Mouse (Mus musculus) kidney, embryonic 14.5 days (tissue): ENCODE results near the gene Atp2b2. TPM values are rescaled to one million over a fixed set of nuclear protein-coding genes. Genes with fewer than 3 reads are reported as not detected.

Experiments
- ATAC-seq: fragments of 200-750 bp; cut with Nextera tagmentation; 2 replicates; pipeline ENCODE4 v1.8.0; 2017; ENCODE audit warnings: moderate number of reproducible peaks, mild to moderate bottlenecking, moderate TSS enrichment, moderate library complexity; ENCODE audit not compliant: low FRiP score, low TSS enrichment
- H3K27ac ChIP-seq: fragments of 300-500 bp; sonication (generic); 2 replicates; pipeline ENCODE4 v1.5.1; 2014; ENCODE audit warnings: low read depth, mild to moderate bottlenecking, low read length, moderate library complexity, mixed read lengths
- H3K27me3 ChIP-seq: fragments of 300-500 bp; sonication (generic); 2 replicates; pipeline ENCODE4 v1.6.1; 2014; ENCODE audit warnings: mild to moderate bottlenecking, low read length; ENCODE audit not compliant: control insufficient read depth, insufficient read depth
- H3K36me3 ChIP-seq: fragments of 300-500 bp; sonication (generic); 2 replicates; pipeline ENCODE4 v1.6.1; 2014; ENCODE audit warnings: low read length, mixed read lengths; ENCODE audit not compliant: control insufficient read depth, insufficient read depth
- H3K4me1 ChIP-seq: fragments of 300-500 bp; sonication (generic); 2 replicates; pipeline ENCODE4 v1.6.1; 2014; ENCODE audit warnings: low read length, mixed read lengths; ENCODE audit not compliant: control insufficient read depth, insufficient read depth
- H3K4me2 ChIP-seq: fragments of 300-500 bp; sonication (generic); replicated peaks from 2 replicates; pipeline ENCODE4 v1.6.1; 2014; ENCODE audit warnings: low read depth, mild to moderate bottlenecking, low read length
- H3K4me3 ChIP-seq: fragments of 300-500 bp; sonication (generic); 2 replicates; pipeline ENCODE4 v1.5.1; 2014; ENCODE audit warnings: mild to moderate bottlenecking, low read length
- H3K9ac ChIP-seq: fragments of 300-500 bp; sonication (generic); 2 replicates; pipeline ENCODE4 v1.6.1; 2014; ENCODE audit warnings: low read depth, mild to moderate bottlenecking, low read length, moderate library complexity
- H3K9me3 ChIP-seq: fragments of 300-500 bp; sonication (generic); 2 replicates; pipeline ENCODE4 v1.6.1; 2016; ENCODE audit warnings: low read length; ENCODE audit not compliant: control insufficient read depth
- WGBS: fragments of 180-500 bp; shearing (Covaris S2); extraction: QIAGEN DNeasy Blood & Tissue Kit; methylation state at CpG from one replicate; pipeline ENCODE4 v1.1.7; 2014; 5-methylcytosine and 5-hydroxymethylcytosine counted together
- polyA plus RNA-seq: library from polyadenylated mRNA; unstranded; fragments of >200 nt; fragmentation: Nextera tagmentation; extraction: Ambion mirVana; gene quantifications from 2 replicates; pipeline ENCODE4 v1.2.1, GENCODE M21; 2014

The Atp2b2 gene
- polyA plus RNA-seq, 1 experiment from 2014 or later: 0.47 TPM

GRCm38 (mm10) chr6:113978091-113978650, 64.2 kb downstream of the Atp2b2 start:
- Histone ChIP-seq H3K9me3 (no peaks in the 10 kb centered on the region), H3K4me1 (no peaks in the 10 kb centered on the region), H3K4me3 (no peak overlapping the region), H3K27me3 (no peaks in the 10 kb centered on the region), H3K36me3 (no peaks in the 10 kb centered on the region), H3K4me2 (no peak overlapping the region), H3K27ac (no peak overlapping the region), H3K9ac (no peak overlapping the region)
- WGBS: 71% methylated on average over 5 of the region's 5 CpGs
- ATAC-seq: no peak

- H3K27me3 ChIP-seq: no peaks in the 10 kb centered on the region
- ATAC-seq: no peak
- H3K4me2 ChIP-seq: no peak overlapping the region
Measured at GRCm38 (mm10) chr6:113970900-113971299, 71.5 kb downstream of the Atp2b2 start.

GRCm38 (mm10) chr6:113970464-113970863, 71.9 kb downstream of the Atp2b2 start:
- no peaks in the 10 kb centered on the region for H3K36me3 ChIP-seq

More at GRCm38 (mm10) chr6:113970900-113971299, 71.5 kb downstream of the Atp2b2 start:
- Histone ChIP-seq H3K9me3 (no peaks in the 10 kb centered on the region), H3K36me3 (no peaks in the 10 kb centered on the region), H3K9ac (no peak overlapping the region), H3K4me3 (no peak overlapping the region), H3K27ac (no peak overlapping the region), H3K4me1 (no peaks in the 10 kb centered on the region)
- 70% methylated on average over 2 of the region's 2 CpGs for WGBS

GRCm38 (mm10) chr6:113969751-113970150, 72.7 kb downstream of the Atp2b2 start:
- no peak overlapping the region for H3K27ac ChIP-seq
- no peak for ATAC-seq

More at GRCm38 (mm10) chr6:113970464-113970863, 71.9 kb downstream of the Atp2b2 start:
- WGBS: 58% methylated on average over 9 of the region's 9 CpGs
- H3K27ac ChIP-seq: no peak overlapping the region
- H3K9ac ChIP-seq: no peak overlapping the region
- no peak overlapping the region for H3K4me3 ChIP-seq
- H3K27me3 ChIP-seq: no peaks in the 10 kb centered on the region
- H3K9me3 ChIP-seq: no peaks in the 10 kb centered on the region
- no peaks in the 10 kb centered on the region for H3K4me1 ChIP-seq
- no peak overlapping the region for H3K4me2 ChIP-seq
- no peak for ATAC-seq

GRCm38 (mm10) chr6:113962811-113963210, 79.6 kb downstream of the Atp2b2 start:
- Histone ChIP-seq H3K4me3 (no peak overlapping the region), H3K9ac (no peak overlapping the region), H3K36me3 (no peaks in the 10 kb centered on the region), H3K4me2 (no peak overlapping the region), H3K9me3 (no peaks in the 10 kb centered on the region), H3K27ac (no peak overlapping the region), H3K27me3 (no peaks in the 10 kb centered on the region), H3K4me1 (no peaks in the 10 kb centered on the region)
- no peak for ATAC-seq
- 14% methylated on average over 3 of the region's 3 CpGs for whole genome bisulfite sequencing

More at GRCm38 (mm10) chr6:113969751-113970150, 72.7 kb downstream of the Atp2b2 start:
- H3K4me3 ChIP-seq: no peak overlapping the region
- no peaks in the 10 kb centered on the region for H3K36me3 ChIP-seq
- no peaks in the 10 kb centered on the region for H3K4me1 ChIP-seq
- no peak overlapping the region for H3K4me2 ChIP-seq
- WGBS: 40% methylated on average over 3 of the region's 3 CpGs
- H3K9ac ChIP-seq: no peak overlapping the region
- H3K9me3 ChIP-seq: no peaks in the 10 kb centered on the region
- H3K27me3 ChIP-seq: no peaks in the 10 kb centered on the region

GRCm38 (mm10) chr6:113961658-113962057, 80.8 kb downstream of the Atp2b2 start:
- H3K27me3 ChIP-seq: no peaks in the 10 kb centered on the region
- no peak overlapping the region for H3K4me2 ChIP-seq
- H3K4me3 ChIP-seq: no peak overlapping the region
- no peak overlapping the region for H3K9ac ChIP-seq
- H3K4me1 ChIP-seq: no peaks in the 10 kb centered on the region
- 76% methylated on average over 2 of the region's 2 CpGs for WGBS
- H3K36me3 ChIP-seq: no peaks in the 10 kb centered on the region
- no peak for ATAC-seq
- H3K9me3 ChIP-seq: no peaks in the 10 kb centered on the region
- no peak overlapping the region for H3K27ac ChIP-seq

GRCm38 (mm10) chr6:113959336-113959735, 83.1 kb downstream of the Atp2b2 start:
- Histone ChIP-seq H3K4me3 (no peak overlapping the region), H3K9me3 (no peaks in the 10 kb centered on the region), H3K4me2 (no peak overlapping the region), H3K4me1 (no peaks in the 10 kb centered on the region), H3K27ac (no peak overlapping the region), H3K36me3 (no peaks in the 10 kb centered on the region), H3K27me3 (no peaks in the 10 kb centered on the region), H3K9ac (no peak overlapping the region)
- WGBS: 74% methylated on average over 1 of the region's 1 CpGs
- ATAC-seq: no peak

- no peak overlapping the region for H3K4me3 ChIP-seq
- WGBS: 55% methylated on average over 2 of the region's 2 CpGs
- H3K36me3 ChIP-seq: no peaks in the 10 kb centered on the region
- no peak overlapping the region for H3K27ac ChIP-seq
- no peak overlapping the region for H3K9ac ChIP-seq
- no peak for ATAC-seq
- H3K27me3 ChIP-seq: no peaks in the 10 kb centered on the region
- H3K9me3 ChIP-seq: no peaks in the 10 kb centered on the region
- no peak overlapping the region for H3K4me2 ChIP-seq
- no peaks in the 10 kb centered on the region for H3K4me1 ChIP-seq
Measured at GRCm38 (mm10) chr6:113958714-113959113, 83.7 kb downstream of the Atp2b2 start.

GRCm38 (mm10) chr6:113958003-113958402, 84.4 kb downstream of the Atp2b2 start:
- H3K4me3 ChIP-seq: no peak overlapping the region
- H3K4me1 ChIP-seq: no peaks in the 10 kb centered on the region
- H3K27me3 ChIP-seq: no peaks in the 10 kb centered on the region
- H3K9me3 ChIP-seq: no peaks in the 10 kb centered on the region
- no peaks in the 10 kb centered on the region for H3K36me3 ChIP-seq
- no peak overlapping the region for H3K9ac ChIP-seq
- H3K4me2 ChIP-seq: no peak overlapping the region
- no peak overlapping the region for H3K27ac ChIP-seq
- no peak for ATAC-seq
- WGBS: 81% methylated on average over 5 of the region's 5 CpGs
